Mouse (Mus musculus): Measurements from ENCODE around the gene Retnla. TPM values are rescaled to one million over a fixed set of nuclear protein-coding genes. Genes with fewer than 3 reads are reported as not detected.
A peak's percentile ranks its signal among the peaks of the same experiment; 100 is the strongest.

Retnla gene
- 1.3 to 4.8 TPM in 2 of 3 replicates, not detected in the other for total RNA-seq (2017)

GRCm38 (mm10) chr16:48842266-48842665 lies at the start of gene Retnla:
Retnla (plus strand) TSS chr16:48842551.
- no peak for ATAC-seq (replicated peaks; ENCODE audit: insufficient number of reproducible peaks, low FRiP score, low TSS enrichment, poor library complexity, severe bottlenecking)

DNA sequence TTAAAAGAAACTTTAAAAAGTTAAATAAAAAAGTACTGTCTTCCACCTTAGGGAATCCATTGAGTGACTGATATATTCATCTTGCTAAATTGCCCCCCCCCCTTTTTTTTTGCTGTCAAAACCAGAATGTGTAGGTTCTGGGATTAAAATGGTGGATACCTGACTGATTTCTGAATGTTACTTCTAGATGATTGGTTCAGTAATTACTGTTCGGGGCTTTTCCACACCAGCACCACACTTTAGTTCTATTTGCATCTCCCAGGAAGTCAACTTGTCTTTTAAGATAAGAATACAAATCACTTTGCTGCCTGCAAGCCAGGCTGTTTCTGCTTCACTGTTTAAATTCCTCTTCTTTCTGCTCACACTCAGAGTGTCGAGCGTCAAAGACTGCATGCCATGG lies 44.1 kb upstream of the Retnla start:
- ATAC-seq (replicated peaks; ENCODE audit: insufficient number of reproducible peaks, low FRiP score, low TSS enrichment, poor library complexity, severe bottlenecking): no peak

GRCm38 (mm10) chr16:48799470-48799869 lies 42.9 kb upstream of the Retnla start:
- no peak for ATAC-seq (replicated peaks; ENCODE audit: insufficient number of reproducible peaks, low FRiP score, low TSS enrichment, poor library complexity, severe bottlenecking)

DNA sequence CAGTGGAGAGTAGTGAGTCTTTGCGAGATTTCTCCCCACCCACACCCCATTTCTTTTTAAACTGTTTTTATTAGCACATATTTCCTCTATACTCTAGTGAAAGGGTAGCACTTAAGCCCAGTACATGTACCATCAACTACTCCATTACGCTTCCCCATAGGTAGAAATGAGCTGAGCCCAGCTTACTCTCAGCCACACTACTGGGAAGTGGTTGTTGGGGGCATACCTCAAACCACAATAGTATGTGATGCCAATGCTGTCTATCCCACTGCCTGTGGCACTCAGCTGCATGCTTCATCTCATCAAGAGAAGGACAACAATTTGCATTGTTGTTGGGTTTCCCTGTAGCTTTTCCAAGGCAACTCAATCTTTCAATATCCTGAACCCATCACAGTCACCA lies 41.4 kb upstream of the Retnla start:
- no peak for ATAC-seq (replicated peaks; ENCODE audit: insufficient number of reproducible peaks, low FRiP score, low TSS enrichment, poor library complexity, severe bottlenecking)

- ATAC-seq (replicated peaks; ENCODE audit: insufficient number of reproducible peaks, low FRiP score, low TSS enrichment, poor library complexity, severe bottlenecking): no peak
These were observed 36.9 kb upstream of the Retnla start for GRCm38 (mm10) chr16:48805412-48805811.

DNA sequence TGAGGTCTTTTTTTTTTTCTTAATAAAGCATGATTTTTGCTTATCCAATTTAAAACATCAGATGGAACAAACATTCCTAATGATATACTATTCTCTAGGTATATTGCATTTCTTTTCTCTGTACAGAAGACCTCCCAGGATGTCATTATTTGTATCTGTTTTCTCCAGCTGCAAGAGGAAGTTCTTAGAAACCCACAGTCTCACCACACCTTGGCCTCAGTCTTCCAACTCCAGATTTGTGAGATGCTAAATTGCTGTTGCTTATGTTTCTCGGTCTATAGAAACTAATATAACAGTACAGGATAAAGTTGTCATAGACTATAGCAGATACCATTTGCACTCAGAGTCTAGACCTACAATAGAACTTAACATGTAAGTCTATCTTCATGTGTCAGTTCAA lies 35.8 kb upstream of the Retnla start:
- no peak for ATAC-seq (replicated peaks; ENCODE audit: insufficient number of reproducible peaks, low FRiP score, low TSS enrichment, poor library complexity, severe bottlenecking)

- ATAC-seq (replicated peaks; ENCODE audit: insufficient number of reproducible peaks, low FRiP score, low TSS enrichment, poor library complexity, severe bottlenecking): no peak
These were observed 33.0 kb upstream of the Retnla start for GRCm38 (mm10) chr16:48809374-48809773.

DNA sequence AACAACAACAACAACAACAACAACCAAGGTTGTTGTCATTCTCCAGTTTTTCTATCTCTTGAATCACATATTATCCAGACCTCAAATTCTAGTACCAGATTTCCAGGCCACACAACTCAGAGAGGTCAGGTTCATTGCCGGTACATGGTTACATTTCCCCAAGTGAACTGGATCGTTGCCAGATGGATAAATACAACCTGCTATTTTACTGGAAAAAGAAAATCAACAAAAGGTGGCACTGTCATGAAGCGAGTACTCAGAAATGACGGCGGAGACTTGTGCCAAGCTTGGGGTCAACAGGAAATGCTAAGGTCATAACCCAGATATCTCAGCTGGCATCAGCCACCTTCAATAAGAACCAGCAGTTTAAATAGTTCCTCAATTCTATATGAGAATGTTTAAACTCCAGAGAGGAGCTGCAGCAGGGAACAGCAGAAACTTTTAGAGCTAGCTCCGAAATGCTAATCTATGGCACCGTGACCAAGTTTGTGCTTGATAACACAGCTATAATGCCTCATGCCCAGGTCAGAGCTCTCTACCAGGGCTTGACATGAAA lies 30.4 kb upstream of the Retnla start:
- no peak for ATAC-seq (replicated peaks; ENCODE audit: insufficient number of reproducible peaks, low FRiP score, low TSS enrichment, poor library complexity, severe bottlenecking)

DNA sequence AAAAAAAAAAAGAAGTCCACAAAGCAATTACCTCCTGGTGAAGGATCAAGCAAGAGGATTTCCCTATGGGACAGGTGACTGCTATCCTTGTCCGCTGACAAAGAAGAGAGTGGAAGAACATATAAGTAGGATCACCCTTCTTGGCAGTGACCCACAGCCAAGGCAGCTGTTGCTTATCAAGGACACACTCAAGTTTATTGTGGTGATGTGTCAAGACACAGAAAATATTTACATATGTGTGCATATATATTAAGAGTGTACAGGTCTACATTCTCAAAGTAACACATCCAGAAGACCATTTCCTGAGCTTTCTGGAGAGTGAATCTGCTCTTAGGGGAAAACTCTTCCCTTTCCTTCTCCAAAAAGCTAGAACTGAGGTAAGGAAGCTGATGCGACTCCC lies 25.7 kb upstream of the Retnla start, which contains the start of gene Retnlb:
Gene Retnlb, plus strand, starts transcription at position 162 of the 400 bp plus-strand sequence.
- no peak for ATAC-seq (replicated peaks; ENCODE audit: insufficient number of reproducible peaks, low FRiP score, low TSS enrichment, poor library complexity, severe bottlenecking)

DNA sequence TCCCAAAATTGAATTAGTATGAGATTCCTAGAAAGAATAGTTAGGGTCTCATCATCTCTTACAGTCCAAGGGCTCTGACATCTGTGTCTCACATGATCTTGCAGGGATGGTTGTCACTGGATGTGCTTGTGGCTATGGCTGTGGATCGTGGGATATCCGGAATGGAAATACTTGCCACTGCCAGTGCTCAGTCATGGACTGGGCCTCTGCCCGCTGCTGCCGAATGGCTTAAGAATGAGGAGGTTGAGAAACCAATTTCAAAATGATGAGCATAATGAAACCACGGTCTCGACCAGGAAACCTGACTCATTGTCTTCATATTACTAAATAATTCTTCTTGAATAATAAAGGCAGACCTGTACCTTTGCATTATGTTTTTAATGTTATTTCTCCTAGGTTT lies 23.8 kb upstream of the Retnla start:
- no peak for ATAC-seq (replicated peaks; ENCODE audit: insufficient number of reproducible peaks, low FRiP score, low TSS enrichment, poor library complexity, severe bottlenecking)

DNA sequence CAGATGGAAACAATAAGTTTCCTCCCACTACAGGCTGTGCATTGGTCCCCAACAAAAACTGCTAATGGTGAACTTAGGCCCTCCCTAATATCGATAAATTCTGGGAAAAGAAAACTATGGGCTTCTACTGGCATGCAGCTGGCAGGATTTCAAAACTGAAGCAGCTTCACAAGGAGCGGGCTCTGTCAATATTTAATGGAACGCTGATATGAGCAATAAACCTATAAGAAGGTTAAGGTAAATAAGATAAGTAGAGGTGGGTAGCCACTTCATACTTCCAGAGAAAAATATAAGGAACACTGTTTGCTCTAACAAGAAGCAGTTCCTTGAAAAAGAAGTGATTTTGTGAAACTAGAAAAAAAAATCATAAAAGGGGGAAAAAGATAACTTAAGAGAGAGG lies 15.9 kb upstream of the Retnla start:
- ATAC-seq (replicated peaks; ENCODE audit: insufficient number of reproducible peaks, low FRiP score, low TSS enrichment, poor library complexity, severe bottlenecking): no peak

DNA sequence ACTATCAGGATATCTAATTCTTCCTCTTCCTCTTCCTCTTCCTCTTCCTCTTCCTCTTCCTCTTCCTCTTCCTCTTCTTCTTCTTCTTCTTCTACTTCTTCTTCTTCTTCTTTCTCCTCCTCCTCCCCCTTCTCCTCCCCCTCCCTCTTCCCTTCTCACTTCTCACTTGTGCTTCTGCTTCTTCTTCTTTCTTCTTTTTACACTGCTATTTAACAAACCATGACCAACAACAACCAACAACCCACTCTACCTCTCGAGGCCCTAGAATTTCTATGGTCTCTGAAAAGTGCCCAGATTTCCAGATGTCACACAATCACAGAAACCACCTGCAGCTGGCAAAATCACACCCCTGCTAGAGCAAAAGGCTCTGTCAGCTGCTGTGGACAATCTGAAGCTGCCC lies 14.7 kb upstream of the Retnla start:
- no peak for ATAC-seq (replicated peaks; ENCODE audit: insufficient number of reproducible peaks, low FRiP score, low TSS enrichment, poor library complexity, severe bottlenecking)

DNA sequence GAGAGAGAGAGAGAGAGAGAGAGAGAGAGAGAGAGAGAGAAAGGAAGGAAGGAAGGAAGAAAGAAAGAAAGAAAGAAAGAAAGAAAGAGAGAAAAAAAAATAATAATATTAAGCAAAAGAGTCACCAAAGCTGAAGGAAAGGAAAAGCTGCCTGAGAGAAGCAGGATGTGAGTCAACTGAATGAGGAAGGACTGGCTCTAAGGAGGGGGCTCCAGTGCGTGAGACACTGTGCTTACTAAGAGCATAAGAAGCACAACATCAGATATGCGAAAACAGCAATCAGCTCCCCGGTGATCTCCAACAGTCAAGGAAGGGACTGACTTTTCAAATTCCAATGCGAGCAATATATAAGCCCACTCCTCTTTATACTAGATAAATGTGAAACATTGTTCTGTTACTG lies 13.3 kb upstream of the Retnla start:
- no peak for ATAC-seq (replicated peaks; ENCODE audit: insufficient number of reproducible peaks, low FRiP score, low TSS enrichment, poor library complexity, severe bottlenecking)

DNA sequence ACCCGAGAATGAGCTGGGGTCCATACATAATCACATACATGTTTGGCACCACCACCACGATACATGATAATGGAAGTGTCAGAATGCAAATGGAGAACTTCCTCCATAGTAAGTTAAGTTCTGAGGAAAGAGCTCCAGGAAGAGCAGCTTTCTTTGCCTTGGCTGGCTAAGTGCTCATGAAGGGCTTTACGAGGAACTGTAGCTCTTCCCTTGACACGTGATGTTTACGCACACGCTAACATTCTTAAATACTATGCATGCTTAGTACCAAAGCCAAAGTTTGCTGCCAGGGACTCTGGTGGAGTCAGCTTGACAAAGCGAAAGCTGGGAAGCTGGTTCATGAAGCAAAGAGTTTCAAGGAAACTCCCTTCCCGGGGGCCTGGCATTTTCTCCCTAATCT lies 10.3 kb upstream of the Retnla start:
- ATAC-seq (replicated peaks; ENCODE audit: insufficient number of reproducible peaks, low FRiP score, low TSS enrichment, poor library complexity, severe bottlenecking): no peak

GRCm38 (mm10) chr16:48833626-48834025 lies 8.7 kb upstream of the Retnla start:
- peak; percentile 75 for ATAC-seq (replicated peaks; ENCODE audit: insufficient number of reproducible peaks, low FRiP score, low TSS enrichment, poor library complexity, severe bottlenecking)

DNA sequence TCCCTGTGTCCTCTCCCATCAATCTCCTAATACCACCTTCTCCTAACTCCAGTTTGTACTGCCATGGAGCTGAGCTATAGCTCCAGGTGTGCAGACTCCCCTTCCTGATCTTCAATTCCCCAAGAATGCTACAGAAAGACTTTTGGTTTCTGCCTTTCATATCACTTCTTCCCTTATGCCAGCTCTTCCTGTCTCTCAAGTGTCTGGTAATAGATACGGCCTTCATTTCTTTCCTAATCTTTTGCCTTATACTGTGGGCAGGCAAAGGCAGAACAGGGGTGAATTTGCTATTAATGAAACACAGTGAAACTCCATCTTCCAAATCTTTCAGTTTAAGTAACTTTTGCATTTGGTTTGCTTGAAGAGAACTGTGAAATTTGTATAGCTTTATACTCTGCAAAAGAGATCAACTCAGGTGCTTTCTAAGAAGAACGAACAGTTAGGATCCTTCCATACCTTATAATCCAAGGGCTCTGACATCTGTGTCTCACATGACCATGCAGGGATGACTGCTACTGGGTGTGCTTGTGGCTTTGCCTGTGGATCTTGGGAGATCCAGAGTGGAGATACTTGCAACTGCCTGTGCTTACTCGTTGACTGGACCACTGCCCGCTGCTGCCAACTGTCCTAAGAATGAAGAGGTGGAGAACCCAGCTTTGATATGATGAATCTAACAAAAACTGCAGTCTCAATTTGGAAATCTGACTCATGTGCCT lies 1.5 kb downstream of the Retnla start:
- ATAC-seq (replicated peaks; ENCODE audit: insufficient number of reproducible peaks, low FRiP score, low TSS enrichment, poor library complexity, severe bottlenecking): no peak

DNA sequence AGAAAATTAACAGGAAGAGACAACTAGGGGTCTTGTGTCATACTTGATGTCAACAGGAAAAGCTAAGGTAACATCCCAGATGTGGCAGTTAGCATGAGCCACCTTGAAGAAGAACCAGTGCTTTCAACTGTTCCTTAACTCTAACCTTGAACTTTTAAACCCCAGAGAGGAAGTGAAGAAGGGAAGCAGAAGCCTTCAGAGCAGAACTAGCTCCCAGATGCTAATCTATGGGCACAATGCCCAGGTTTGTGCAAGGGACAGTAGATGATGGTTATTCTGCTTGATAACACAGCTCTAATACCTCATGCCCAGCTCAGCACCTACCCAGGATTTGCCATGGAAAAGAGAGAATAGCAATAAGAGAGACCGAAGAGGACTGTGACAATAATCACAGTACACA lies 22.7 kb downstream of the Retnla start:
- peak; percentile 59; the same call in 1 of the 2 replicates for ATAC-seq (replicated peaks; ENCODE audit: insufficient number of reproducible peaks, low FRiP score, low TSS enrichment, poor library complexity, severe bottlenecking)

- no peak for ATAC-seq (replicated peaks; ENCODE audit: insufficient number of reproducible peaks, low FRiP score, low TSS enrichment, poor library complexity, severe bottlenecking)
These were observed 25.3 kb downstream of the Retnla start for GRCm38 (mm10) chr16:48867690-48868089.

DNA sequence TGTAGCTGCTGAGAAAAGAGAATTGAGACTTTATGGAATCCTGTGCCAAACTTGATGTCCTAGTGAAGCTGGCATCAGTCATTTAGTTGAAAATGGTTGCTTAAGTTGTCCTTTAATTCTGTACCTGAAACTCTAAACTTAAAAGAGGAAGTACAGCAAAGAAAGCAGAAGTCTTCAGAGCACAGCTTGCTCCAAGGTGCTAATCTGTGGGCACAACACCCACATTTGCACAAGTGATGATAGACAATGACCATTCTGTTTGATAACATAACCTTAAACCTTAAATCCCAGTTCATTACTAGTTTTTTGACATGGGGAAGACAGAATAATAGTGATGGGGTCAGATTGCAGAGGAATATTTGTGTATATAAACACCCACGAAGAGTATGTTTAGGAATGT lies 26.3 kb downstream of the Retnla start:
- no peak for ATAC-seq (replicated peaks; ENCODE audit: insufficient number of reproducible peaks, low FRiP score, low TSS enrichment, poor library complexity, severe bottlenecking)

DNA sequence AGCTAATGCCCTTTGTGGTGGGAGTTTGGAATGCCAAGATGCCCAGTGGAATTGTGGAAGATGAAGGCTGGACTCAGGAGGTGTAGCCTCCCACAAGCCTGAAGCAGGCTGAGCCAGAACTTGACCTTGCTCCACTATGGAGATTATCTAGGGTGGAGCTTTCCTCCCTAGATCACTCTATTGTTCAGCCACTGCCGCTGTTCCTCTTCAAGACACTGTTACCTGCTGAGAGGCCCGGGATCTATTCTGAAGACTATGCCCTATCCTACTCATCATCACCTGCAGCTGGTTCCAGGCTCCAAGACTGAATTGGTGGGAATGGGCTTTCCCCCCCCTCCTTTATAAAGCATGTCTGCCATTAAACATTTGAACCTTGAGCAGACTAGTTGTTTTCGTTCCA lies 27.3 kb downstream of the Retnla start:
- ATAC-seq (replicated peaks; ENCODE audit: insufficient number of reproducible peaks, low FRiP score, low TSS enrichment, poor library complexity, severe bottlenecking): no peak

- no peak for ATAC-seq (replicated peaks; ENCODE audit: insufficient number of reproducible peaks, low FRiP score, low TSS enrichment, poor library complexity, severe bottlenecking)
These were observed 29.4 kb downstream of the Retnla start for GRCm38 (mm10) chr16:48871754-48872153.
